Mouse (Mus musculus): ENCODE measurements around the gene Olfr1415. TPM values are rescaled to one million over a fixed set of nuclear protein-coding genes. Genes with fewer than 3 reads are reported as not detected.
"Not testable (repeated sequence)": the region's sequence is repeated elsewhere in the genome, so short reads cannot be mapped to it uniquely, and the experiment has no call there.

Olfr1415 gene
- total RNA-seq (2017): not detected in 2 replicates

DNA sequence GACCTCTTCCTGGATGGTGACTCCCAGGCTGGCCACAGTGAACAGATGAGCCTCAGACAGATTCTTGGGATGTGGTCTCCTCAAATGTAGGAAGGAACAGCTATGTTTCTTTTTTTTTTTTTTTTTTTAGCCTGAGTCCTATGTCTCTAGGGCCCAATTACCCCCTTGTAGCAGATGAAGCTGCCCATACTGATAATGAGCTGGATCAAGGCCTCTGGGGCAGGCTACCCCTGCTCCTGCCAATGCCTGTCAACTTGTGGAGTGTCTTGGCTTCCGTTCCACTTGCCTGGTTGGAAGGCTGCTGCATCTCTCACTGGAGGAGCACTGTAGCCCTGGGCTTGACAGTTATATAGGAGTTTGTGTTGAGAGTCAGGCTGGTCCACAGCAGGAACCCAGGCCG is at the start of gene Olfr1415:
Gene Olfr1415, minus strand, starts transcription at position 101 of the 400 bp plus-strand sequence.
- no peak for ATAC-seq (replicated peaks; ENCODE audit: low read depth, poor library complexity, severe bottlenecking)

DNA sequence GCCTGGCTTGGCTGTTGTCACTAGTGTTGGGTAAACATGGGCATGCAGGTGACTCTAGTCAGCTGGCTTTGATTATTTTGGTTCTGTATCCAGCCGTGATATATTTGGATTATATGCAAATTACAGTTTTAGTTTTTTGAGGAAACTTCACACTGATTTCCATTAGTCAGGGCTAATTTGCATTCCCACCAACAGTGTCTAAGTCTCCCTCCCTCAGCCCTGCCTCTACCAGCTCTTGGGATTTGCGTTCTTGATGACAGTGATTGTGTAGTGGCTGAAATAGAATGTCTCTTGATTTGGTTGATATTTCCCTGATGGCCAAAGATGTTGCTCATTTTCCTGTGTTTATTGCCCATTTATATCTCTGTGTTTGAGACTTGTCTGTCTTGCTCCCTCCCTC is 43.2 kb upstream of the Olfr1415 start:
- ATAC-seq (replicated peaks; ENCODE audit: low read depth, poor library complexity, severe bottlenecking): no peak

DNA sequence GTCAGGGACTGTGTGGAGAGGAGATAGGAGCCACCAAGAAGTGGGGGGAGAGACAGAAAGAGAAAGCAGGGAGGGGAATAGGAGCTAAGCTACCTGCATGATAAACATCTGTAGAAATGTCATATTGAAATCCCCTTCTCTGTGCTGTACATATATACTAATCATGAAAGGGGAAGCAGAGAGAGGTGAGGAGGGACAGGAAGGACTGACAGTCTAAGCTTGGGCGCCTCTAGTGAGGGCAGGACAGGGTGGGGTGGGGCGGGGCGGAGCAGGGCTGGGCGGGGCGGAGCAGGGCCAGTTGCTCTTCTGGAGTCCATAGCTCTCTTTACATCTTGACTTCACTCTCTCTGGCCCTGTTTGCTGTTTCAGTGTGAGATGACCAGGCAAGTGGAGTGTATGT is 41.1 kb upstream of the Olfr1415 start:
- ATAC-seq (replicated peaks; ENCODE audit: low read depth, poor library complexity, severe bottlenecking): peak; percentile 74

DNA sequence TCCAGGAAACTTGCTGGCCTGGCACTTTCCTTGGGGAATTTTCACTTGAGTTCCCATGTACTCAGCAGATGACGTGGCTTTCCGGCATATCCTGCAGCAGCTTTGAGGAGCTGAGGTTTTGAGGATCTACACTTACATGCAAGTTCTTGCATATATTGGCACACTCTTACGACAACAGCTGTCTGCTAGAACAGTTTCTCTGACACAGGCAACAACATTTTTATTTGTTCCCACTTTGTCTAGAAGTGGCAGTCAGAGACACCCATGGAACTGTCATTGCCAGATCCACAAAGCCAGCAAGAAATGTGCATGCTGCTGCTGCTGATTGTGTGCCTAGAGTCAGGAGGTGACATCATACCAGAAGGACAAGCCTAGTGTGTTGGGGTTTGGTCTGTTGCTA is 27.9 kb upstream of the Olfr1415 start:
- ATAC-seq (replicated peaks; ENCODE audit: low read depth, poor library complexity, severe bottlenecking): no peak

DNA sequence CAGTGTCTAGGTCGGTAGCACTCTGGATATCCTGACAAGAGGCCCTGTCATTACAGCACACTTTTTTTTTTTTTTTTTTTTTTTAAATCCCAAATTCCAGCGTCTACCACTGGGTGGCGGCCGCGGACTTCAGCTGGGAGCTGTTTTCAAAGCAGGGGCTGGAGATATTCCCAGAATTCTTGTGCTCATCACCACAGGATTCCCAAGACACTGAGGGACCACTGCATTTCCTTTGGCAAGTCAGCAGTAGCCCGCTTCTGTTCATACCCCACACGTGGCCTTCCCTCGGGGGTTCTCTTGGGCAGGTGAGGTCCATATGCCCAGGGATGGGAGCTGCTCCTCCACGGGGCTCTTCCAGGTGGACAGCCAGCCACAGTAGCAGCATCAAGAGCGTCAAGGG is 25.5 kb upstream of the Olfr1415 start:
- ATAC-seq (replicated peaks; ENCODE audit: low read depth, poor library complexity, severe bottlenecking): peak; percentile 42; the same call in 1 of the 2 replicates

DNA sequence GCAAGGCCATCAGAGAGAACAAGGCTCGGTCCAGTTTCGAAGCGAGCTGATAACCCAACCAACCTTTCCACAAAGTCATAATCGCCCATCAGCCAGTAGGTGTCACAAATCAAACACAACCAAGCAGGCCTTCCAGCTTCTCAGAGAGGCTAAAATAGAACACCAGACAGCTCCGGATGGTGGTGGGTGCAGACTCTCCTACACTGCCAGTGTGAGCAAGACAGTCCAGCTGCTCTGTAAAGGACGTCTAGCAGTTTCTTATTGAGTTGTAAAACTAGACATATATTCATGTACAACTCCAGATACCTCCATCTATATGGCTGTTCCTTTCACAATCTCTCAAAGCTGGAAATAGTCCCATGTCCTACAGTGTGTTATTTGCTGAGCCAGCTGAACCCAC is 23.1 kb upstream of the Olfr1415 start:
- no peak for ATAC-seq (replicated peaks; ENCODE audit: low read depth, poor library complexity, severe bottlenecking)

DNA sequence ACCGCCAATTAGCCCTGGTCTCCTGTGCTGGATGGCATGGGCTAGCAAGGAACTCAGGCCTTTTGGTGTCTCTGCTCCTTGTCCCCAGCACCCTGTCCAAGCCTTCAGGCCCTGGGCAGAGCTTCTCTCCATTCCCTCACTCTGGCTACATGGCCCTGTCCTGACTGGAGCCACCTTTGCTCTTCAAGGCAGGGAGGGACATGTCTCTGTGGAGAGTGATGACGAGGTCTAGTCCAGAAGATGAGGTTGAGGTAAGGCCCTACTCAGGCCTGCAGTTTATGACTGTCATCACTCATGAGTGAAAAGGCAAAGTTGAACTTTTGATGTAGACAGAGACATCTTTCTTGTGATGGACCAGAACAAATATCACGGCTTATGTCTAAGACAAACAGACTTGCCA is 22.7 kb upstream of the Olfr1415 start, which contains the start of gene Olfr1414:
Gene Olfr1414, minus strand, starts transcription at position 101 of the 400 bp plus-strand sequence.
- no peak for ATAC-seq (replicated peaks; ENCODE audit: low read depth, poor library complexity, severe bottlenecking)

DNA sequence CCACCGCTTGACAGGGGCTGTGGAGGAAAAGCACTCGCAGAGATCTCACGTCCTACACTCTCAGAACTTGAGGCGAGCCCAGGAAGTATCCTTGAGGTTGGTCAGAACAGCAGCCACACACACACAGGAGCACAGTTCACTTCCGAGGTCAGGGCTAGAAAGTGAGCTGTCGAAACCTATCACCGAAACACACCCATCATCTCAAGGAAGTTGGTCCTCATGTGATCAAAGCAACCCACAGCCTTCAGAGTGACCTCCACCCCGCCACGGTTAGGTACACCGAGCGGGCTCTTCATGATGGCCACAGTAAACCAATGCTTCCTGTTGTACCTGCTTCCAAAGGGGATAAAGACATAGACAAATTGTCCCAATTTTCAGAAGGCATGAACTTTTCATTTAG is 19.5 kb upstream of the Olfr1415 start:
- no peak for ATAC-seq (replicated peaks; ENCODE audit: low read depth, poor library complexity, severe bottlenecking)

DNA sequence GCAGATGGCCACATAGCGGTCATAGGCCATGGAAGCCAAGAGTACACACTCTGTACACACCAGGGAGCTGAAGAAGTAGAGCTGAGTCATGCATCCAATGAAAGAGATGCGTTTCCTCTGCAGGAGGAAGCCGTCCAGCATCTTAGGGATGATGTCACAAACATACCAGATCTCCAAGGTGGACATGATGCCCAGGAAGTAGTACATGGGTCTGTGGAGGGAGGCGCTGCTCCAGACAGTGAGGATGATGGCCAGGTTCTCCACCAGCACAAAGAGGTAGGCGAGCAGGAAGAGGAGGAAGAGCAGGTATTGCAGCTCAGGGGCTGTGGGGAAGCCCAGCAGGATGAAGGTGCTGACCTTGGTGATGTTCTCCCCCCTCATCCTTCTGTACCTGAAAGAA is 15.7 kb upstream of the Olfr1415 start:
- ATAC-seq (replicated peaks; ENCODE audit: low read depth, poor library complexity, severe bottlenecking): not testable (repeated sequence)

DNA sequence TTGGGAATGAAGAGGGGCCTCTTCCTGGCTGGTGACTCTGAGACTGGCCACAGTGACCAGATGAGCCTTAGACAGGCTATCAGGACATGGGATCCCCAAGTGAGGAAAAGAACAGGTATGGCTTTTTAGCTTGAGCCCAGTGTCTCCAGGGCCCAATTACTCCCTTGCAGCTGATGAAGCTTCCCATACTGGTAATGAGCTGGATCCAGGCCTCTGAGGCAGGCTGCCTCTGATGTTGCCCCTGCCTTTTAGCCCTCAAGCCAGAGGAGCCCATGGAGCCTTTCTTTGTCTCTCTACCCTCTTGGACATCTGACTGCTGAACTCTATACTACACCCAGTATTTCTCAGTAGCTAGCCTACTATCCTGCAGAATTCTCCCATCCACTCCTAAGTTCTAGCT is 10.9 kb downstream of the Olfr1415 start, which contains the start of gene Olfr1416:
Gene Olfr1416, minus strand, starts transcription at position 101 of the 400 bp plus-strand sequence.
- no peak for ATAC-seq (replicated peaks; ENCODE audit: low read depth, poor library complexity, severe bottlenecking)

DNA sequence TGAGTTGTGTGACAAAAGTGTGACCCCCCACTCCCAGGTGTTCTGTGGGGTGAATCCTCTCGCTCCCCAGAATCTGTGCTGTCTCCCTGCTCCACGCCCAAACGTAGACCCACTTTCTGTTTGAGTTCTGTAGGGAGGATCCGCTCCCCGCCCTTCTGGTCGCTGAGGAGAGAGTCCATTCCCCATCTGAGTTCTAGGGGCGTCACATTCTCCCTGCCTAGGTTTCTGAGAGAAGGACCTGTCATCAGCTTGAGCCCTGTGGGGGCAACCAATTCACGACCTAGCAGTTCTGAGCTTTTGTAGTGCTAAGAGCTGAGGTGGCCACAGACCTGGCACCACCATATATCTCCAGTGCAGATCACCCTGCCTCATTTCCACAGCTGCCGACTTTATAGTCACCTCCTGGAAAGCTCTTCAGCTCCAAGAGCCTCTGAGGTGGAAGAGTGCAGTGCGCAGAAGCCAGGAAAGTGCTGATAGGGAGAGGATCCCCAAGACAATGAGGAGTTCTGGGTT is 21.8 kb downstream of the Olfr1415 start:
- ATAC-seq (replicated peaks; ENCODE audit: low read depth, poor library complexity, severe bottlenecking): peak; percentile 66

DNA sequence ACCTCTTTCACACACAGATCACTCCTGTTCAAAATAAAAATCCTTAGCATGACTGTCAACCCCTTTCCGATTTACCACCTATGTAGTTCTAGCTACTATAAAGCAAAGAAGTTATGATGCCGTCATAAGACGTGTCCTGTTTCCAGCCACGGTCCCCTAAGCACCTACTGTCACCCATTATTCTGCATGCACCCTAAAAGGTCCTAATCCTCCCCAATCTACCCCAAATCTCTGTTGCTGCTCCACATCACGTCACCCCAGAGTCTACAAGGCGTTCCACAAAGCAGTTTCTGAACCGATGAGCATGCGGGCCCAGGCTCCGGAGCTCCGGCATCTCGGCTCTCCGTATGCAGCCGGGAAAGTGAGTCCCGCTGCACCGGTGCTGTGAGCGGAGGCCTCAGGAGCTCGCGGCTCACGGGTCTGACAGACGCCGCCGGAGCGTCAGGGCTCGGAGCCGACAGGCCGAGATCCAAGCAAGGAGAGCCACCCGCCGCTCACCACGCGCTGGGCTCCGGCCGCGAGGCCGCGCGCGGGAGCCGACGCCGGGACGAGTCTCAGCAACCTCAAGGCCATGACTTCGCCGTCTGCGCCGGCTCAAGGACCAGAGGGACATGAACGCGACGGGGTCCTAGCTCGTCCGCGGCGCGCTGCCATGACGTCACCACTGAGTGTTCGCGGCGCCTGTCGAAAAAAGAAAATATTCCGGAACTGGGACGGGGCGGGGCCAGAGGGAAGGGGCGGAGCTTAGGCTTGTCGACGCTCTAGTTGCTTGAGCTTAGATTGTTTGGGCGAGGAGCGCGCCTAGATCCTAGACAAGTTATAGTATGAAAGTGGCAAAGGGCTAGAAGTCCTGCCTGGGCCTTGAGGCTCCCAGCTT is 22.5 kb downstream of the Olfr1415 start, which contains the start of gene Ndufa10:
Gene Ndufa10, minus strand, starts transcription at position 696 of the 877 bp plus-strand sequence.
- peak; percentile 89 for ATAC-seq (replicated peaks; ENCODE audit: low read depth, poor library complexity, severe bottlenecking)

DNA sequence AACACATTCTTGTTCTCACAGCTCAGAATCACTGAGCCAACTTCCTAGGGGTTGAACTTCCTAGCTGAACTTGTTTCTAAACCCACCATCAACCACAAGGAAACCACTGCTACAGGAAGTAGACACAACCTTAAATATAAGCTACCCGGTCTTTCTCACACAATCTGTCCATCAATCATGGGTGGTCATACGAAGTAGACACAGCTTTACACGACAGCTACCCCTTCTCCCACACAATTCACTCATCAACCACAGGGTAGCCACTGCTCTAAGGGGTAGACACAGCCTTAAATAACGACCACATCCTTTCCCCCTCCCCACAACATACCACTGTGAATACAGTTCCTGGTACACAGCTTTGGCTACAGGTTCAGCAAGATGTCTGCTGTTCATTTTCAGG is 27.0 kb downstream of the Olfr1415 start:
- ATAC-seq (replicated peaks; ENCODE audit: low read depth, poor library complexity, severe bottlenecking): no peak

DNA sequence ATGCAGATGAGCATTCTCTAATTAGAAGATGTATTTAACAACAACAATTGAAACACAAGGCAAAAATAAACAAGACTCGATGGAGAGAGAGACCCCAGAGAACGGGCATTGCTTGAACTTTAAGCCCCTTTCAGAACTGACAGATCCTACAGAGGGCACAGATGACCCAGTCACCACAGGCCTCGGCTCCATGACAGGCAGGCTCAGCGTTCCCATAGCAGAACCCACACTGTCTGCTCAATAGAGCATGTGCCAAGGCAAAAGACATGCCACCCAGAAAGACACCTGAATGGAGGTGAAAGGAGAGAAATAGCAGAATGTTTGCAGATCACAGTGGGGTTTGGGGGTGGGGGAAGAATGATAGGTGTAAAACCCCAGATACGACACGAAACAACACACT is 37.5 kb downstream of the Olfr1415 start:
- ATAC-seq (replicated peaks; ENCODE audit: low read depth, poor library complexity, severe bottlenecking): no peak

DNA sequence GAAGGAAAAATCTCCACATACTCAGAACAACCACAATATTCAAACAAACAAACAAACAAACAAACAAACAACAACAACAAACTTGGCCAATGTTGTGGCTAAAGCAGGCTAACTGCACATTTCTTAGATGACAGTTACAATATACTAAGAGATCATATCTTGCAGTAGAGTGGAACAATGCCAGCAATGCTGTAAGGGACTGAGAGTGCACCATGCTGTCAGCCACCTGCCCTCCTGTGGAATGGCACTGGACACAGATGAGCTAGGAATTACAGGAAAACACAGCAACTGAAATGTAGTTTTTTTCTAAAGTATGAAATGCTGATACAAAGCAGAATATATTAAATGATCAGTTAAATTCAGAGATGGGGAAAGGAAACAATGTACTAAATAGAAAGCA is 38.1 kb downstream of the Olfr1415 start:
- ATAC-seq (replicated peaks; ENCODE audit: low read depth, poor library complexity, severe bottlenecking): no peak

DNA sequence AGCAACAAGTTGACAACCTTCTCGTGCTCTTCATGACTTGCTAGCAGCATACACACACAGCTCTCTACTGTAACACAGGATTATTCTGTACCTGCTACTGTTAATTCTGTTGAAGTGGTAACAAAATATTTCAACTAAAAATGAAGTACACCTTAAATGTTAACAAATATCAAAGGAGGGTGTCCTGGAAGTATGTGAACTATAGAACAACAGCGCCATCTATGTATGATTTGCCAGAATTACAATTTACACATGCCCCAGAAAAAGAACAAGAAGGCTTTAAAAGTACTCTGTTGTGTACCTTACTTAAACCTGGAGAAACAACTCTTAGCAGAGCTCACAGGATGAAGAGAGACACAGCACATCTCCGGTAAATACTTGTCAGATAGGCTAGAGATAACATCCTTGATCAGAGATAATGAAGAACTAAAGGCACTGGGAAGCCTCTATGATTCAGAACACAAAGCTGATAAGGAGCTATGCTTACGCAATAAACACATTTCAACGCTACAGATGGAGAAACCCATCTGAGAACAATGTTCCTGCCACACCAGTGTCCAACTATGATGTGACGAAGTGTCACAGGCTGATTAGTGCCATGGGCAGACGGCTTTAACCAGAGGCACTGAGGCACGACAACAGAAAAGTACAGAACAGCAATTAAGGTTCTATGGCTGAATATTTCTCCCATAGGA is 42.0 kb downstream of the Olfr1415 start:
- peak; percentile 72; the same call in 1 of the 2 replicates for ATAC-seq (replicated peaks; ENCODE audit: low read depth, poor library complexity, severe bottlenecking)

DNA sequence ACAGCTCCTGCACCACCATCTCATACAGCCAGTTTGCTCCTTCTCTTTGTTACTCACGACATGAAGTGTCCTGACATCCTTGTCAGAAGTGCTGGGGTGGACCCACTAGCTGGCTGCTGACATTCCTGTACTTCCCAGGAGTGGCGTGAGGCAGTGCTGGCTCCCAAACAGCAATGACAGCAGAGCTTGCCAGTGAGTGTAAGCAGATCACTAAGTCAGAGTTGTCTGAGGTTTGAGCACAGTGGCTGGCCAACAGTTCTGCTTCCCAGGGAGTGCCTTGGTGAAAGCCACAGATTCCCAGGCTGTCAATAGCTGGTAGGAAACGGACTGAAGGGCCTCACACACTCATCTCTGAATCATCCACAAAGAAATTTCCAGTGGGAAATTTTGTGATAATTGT is 47.6 kb downstream of the Olfr1415 start:
- no peak for ATAC-seq (replicated peaks; ENCODE audit: low read depth, poor library complexity, severe bottlenecking)

DNA sequence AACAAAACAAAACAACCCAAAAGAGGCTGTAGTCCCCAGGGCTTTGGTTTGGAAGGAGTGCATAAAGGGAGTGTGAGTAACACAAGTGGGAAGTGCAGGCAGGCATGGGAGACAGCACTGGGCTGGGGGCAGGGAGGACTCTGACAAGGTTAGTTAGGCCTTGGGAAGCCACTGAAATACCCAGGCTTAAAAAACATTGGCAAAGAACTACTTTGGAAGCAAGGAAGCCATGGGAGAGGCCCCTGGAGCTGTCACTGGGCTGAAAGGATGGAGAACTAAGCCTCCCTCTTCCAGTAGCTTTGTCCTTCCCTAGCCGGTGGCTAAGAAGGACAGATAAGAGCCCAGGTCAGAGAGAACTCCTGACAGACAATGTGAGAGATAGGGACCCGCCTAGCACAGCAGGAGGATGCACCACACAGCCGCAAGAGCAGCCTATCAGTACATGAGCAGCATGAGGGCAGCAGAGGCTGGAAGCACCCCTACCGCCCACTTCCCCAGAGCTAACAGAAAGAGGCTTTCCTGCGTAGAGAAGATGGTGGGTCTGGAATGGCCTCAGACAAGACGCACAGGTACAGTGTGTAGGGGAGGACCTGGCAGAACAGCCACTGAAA is 54.3 kb downstream of the Olfr1415 start:
- ATAC-seq (replicated peaks; ENCODE audit: low read depth, poor library complexity, severe bottlenecking): peak; percentile 39

DNA sequence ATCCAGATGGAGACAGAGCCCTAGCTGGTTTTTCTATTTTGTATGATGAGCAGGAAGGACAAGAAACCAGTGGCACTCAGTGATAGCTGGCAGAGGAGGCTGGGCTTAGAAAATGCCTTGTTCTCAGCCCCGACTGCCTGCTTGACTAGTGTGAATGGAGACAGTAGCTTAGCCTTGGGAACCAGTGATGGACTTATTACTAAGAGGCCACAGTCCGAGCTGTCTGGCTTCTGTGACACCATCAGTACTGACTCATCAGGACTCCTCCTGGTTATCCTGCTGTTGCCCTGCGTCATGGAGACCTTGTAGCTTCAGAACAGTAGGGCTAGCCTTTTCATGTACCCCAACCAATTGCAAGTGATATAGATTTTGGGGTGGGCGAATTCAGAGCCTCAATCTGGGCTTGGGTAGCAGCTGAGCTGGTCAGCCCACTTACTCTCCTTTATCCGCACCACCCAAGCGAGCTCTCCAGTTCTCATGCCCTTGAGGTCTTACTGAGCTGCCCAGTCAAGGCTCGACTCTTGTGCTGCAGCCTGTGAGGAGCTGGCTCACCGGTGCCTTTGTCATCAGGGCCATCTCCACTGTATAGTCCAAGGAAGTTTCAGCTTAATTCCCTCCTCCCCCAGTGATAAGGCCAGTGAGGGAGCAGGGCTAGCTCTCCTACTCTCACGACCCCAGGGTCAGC is 55.7 kb downstream of the Olfr1415 start:
- ATAC-seq (replicated peaks; ENCODE audit: low read depth, poor library complexity, severe bottlenecking): no peak

All from common myeloid progenitor, adult 5-6 weeks (primary cell).